Mouse (Mus musculus) T-cell, adult 66 days (primary cell): Measurements from ENCODE around the gene Ephx3. TPM values are rescaled to one million over a fixed set of nuclear protein-coding genes. Genes with fewer than 3 reads are reported as not detected.

Experiments
- total RNA-seq, 2 experiments: library from RNA; stranded (reverse); gene quantifications; 3 replicates in 1 of 2; 4 replicates in 1 of 2; pipeline ENCODE4 v1.2.4; 2023

Gene Ephx3
- total RNA-seq, result 1 to 10 TPM; 4.8 to 4.9 TPM

GRCm38 (mm10) chr17:32188863-32189636 lies at the start of gene Ephx3:
Gene Ephx3, minus strand, starts transcription at chr17:32189549.

DNA sequence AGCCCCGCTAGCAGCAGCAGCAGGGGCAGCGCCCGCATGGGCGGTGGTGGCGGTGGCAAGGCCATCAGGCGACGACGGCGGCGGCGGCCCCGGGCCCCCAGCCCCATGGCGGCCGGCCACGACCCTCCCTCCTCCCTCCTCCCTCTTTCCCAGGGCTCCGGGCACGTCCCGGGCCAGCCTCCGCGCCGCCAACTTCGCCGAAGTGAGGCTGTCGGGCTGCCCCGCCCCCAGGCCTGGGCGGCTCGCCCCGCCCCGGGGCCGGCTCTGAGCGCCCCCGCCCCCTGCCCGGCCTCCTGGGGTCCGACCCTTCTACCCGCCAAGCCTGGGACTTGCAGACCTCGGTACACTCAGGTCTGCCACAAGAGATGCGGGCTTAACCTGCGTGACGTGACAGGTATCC lies 22.7 kb downstream of the Ephx3 start, which contains the start of gene Notch3:
Notch3 (minus strand) TSS at position 166 of the 400 bp plus-strand sequence.

Other genes starting within 250 kb of the Ephx3 start
- 10 to 100 TPM; 55.4 to 78.2 TPM for gene Rrp1b, start 153.4 kb downstream of the Ephx3 start, total RNA-seq
- gene Hsf2bp, start 153.2 kb downstream of the Ephx3 start, total RNA-seq, result under 1 TPM in 1 of 2 experiments, not detected in 1; 0.80 TPM
- gene Notch3, start 22.7 kb downstream of the Ephx3 start, total RNA-seq, result under 1 TPM; 0.33 to 0.67 TPM
- gene Brd4, start 95.2 kb upstream of the Ephx3 start, total RNA-seq, result 100 to 1,000 TPM; 304 to 305 TPM
- gene Akap8, start 131.7 kb upstream of the Ephx3 start, total RNA-seq, result 100 to 1,000 TPM; 306 to 315 TPM
- gene Akap8l, start 161.1 kb upstream of the Ephx3 start, total RNA-seq, result 100 to 1,000 TPM; 173 to 182 TPM
- gene Wiz, start 199.9 kb upstream of the Ephx3 start, total RNA-seq, result 10 to 100 TPM; 38.3 to 38.6 TPM
- gene Rasal3, start 214.0 kb upstream of the Ephx3 start, total RNA-seq, result 100 to 1,000 TPM; 646 to 647 TPM
- gene Pglyrp2, start 234.6 kb upstream of the Ephx3 start, total RNA-seq, result 100 to 1,000 TPM in 1 of 2 experiments, 10 to 100 TPM in 1; 98.6 to 109 TPM